Mouse (Mus musculus): ENCODE measurements around the gene Kmt5a.

Gene Kmt5a

GRCm38 (mm10) chr5:124439447-124440093, at the start of gene Kmt5a:
Kmt5a (plus strand) TSS chr5:124439930.
- peak; percentile 97 for DNase-seq (ENCODE audit: low spot score)

DNA sequence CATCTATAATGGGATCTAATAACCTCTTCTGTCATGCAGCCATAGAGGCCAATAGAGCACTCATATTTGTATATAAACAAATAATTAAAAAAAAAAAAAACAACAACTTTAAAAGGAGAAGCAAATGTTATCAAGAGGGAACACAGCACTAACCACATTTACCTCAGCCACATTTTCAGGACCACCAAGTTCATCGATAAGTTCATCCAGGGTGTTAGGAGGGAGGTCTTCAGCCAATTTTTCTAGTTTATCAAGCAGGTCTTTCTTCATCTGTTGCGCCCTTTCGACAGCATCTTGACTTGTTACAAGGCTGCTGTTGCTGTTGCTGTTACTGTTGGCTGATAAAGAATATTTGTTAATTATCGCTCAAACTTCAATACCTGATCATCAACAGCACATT, 47.3 kb upstream of the Kmt5a start:
- no peak for DNase-seq (ENCODE audit: low spot score)

- DNase-seq (ENCODE audit: low spot score): no peak
Observed at GRCm38 (mm10) chr5:124393726-124394125, 46.0 kb upstream of the Kmt5a start.

GRCm38 (mm10) chr5:124410808-124411207, 28.9 kb upstream of the Kmt5a start:
- DNase-seq (ENCODE audit: low spot score): no peak

DNA sequence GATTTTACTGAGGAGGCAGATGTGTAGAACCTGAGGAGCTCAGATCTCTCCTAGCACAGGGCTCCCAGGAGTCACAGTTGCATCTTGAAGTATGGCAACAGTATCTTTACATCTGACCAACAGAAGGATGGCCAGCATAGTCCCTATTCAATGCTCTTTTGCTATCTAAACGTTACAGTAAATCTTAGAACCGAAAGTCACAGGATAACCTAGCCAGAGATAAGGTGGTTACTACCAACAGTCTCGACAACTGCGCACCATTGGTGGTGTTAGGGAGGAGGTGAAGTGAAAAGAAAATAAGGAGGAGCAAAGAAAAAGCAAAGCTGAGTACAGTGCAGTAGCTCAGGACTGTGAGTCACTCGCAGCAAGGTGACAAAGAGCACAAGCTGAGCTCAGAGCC, 27.6 kb upstream of the Kmt5a start:
- no peak for DNase-seq (ENCODE audit: low spot score)

DNA sequence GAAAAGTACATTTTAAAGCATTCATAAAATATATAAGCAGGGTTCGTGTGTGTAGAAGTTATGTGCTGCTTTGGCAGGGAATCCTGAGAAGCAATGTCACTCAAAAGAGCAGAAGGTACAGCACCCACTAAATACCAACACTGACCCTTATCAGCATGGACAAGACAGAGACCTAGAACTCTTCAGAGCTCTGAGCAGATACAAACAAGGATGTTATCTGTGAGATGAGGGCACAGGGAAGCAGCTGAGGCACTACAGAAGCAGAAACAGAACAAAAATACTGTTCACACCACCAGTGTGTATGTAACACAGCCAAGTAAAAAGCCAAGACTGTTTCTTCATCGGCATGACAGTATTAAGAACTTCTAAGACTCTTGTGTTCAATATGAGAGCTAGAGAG, 20.8 kb upstream of the Kmt5a start:
- DNase-seq (ENCODE audit: low spot score): no peak

GRCm38 (mm10) chr5:124421786-124422185, 17.9 kb upstream of the Kmt5a start:
- DNase-seq (ENCODE audit: low spot score): no peak

GRCm38 (mm10) chr5:124424200-124424722, 15.5 kb upstream of the Kmt5a start:
- DNase-seq (ENCODE audit: low spot score): peak; percentile 48

DNA sequence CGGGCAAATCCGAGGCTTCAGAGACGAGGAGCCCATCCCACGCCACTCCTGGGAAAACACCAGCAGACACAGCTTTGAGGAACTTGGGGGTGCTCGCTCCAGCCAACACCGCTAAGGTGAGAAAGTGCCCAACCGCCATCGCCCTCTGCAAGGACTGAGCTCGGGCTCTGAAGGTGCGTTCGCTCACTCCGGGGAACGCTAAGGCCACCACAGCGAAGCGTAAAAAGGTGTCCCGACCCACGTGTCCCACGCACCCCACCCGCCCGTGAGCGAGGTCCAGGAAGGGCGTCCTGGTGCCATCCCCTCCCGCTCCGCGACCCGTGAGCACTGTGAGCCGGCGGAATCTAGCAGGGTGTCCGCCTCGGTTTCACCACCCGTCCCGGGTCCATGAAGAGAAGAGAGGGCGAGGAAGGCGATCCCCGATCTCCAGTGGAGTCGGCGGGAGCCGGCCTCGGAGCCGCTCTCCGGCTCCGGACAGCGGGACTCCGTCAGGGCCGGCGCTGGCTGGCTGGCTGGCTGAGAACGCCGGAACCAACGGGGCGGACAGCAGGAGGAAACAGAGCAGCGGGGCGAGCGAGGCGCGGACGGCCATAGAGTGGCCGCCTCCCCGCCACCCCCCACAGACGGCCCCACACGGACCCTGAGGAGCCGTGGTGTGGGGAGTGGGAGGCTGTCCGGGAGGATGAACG, 14.9 kb upstream of the Kmt5a start:
- DNase-seq (ENCODE audit: low spot score): no peak

GRCm38 (mm10) chr5:124425412-124426259, 14.1 kb upstream of the Kmt5a start, which contains the start of gene Sbno1:
Sbno1 (minus strand) TSS chr5:124426001.
- peak; percentile 95 for DNase-seq (ENCODE audit: low spot score)

- DNase-seq (ENCODE audit: low spot score): no peak
Observed at GRCm38 (mm10) chr5:124426475-124427071, 13.2 kb upstream of the Kmt5a start.

DNA sequence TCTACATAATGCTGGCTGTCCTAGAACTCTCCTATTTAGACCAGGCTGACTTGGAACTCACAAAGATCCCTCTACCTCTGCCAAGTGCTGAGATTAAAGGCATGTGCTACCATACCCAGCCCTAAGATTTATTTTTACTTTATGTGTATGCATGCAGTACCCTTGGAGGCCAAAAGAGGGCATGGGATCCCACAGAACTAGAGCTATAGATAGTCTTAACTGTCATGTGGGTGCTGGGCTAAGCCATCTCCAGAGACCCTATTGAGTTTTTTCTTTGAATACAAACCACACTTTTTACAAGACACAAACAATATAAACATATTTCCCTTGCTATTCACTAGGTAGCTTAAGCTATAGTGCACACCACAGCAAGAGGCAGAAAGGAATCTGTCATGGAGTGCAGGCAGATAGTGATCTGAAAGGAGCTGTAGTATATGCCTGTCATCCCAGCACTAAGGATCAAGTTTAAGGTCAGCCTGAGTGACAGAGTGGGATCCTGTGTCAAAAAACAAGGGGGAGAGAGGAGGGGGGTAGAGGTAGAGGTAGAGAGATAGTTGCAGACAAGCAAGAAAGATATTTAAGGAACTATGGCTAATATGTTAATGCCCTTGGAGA, 7.2 kb upstream of the Kmt5a start:
- DNase-seq (ENCODE audit: low spot score): peak; percentile 80

- no peak for DNase-seq (ENCODE audit: low spot score)
Observed at GRCm38 (mm10) chr5:124433048-124433447, 6.7 kb upstream of the Kmt5a start.

DNA sequence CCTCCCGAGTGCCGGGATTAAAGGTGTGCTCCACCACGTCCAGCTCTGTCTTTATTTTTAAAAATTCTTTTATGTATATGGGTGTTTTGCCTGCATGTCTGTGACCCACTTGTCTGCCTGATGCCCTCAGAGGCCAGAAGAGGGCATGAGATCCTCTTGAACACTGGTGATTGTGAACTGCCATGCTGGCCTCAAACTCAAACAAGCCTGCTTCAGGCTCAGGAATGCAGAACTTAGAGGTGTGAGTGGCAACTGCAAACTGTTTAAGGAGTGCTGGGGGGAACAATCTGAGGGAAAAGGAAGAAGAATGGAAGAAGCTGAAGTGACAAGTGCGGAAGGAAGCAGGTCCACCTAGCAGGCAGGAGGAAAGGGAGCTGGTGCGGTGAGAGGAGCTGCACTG, 1.5 kb upstream of the Kmt5a start:
- DNase-seq (ENCODE audit: low spot score): no peak

GRCm38 (mm10) chr5:124438746-124439145, 984 bp upstream of the Kmt5a start:
- DNase-seq (ENCODE audit: low spot score): no peak

GRCm38 (mm10) chr5:124440094-124440701, 468 bp downstream of the Kmt5a start:
- DNase-seq (ENCODE audit: low spot score): peak; percentile 87

DNA sequence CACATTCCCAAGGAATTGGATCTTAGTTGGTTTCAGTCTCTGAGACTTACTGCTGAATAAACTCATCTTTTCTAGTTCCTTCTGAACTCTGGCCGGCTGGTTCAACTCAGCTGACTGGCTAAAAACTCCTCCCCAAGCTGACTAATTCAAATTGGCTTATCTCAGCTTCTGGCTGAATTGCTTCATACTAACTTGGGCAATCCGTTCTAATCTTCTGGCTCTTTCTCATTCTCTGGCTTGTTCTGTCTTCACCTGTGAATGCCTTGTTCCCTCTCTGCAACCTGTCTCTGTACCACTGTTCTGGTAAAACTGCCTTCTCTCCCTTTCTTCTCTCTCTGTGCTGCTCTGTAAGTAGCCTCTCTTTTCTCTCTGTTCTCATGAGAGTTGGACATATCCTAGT, 2.9 kb downstream of the Kmt5a start:
- DNase-seq (ENCODE audit: low spot score): no peak

- DNase-seq (ENCODE audit: low spot score): no peak
Observed at GRCm38 (mm10) chr5:124444208-124444607, 4.5 kb downstream of the Kmt5a start.

- DNase-seq (ENCODE audit: low spot score): peak; percentile 79
Observed at GRCm38 (mm10) chr5:124444661-124445561, 5.2 kb downstream of the Kmt5a start.

- peak; percentile 32 for DNase-seq (ENCODE audit: low spot score)
Observed at GRCm38 (mm10) chr5:124445621-124446293, 6.0 kb downstream of the Kmt5a start.
